Mouse (Mus musculus) lung, postnatal 0 days (tissue): ENCODE data around the gene Pde1a.

Source experiments
- CTCF ChIP-seq: IDR thresholded peaks from 2 replicates; pipeline ENCODE4 v1.5.1; 2016; ENCODE audit warnings: antibody characterized with exemption, mild to moderate bottlenecking
- EP300 ChIP-seq: IDR thresholded peaks from 2 replicates; pipeline ENCODE4 v1.6.1; 2016; ENCODE audit warnings: antibody characterized with exemption, mild to moderate bottlenecking, control low read depth

DNA sequence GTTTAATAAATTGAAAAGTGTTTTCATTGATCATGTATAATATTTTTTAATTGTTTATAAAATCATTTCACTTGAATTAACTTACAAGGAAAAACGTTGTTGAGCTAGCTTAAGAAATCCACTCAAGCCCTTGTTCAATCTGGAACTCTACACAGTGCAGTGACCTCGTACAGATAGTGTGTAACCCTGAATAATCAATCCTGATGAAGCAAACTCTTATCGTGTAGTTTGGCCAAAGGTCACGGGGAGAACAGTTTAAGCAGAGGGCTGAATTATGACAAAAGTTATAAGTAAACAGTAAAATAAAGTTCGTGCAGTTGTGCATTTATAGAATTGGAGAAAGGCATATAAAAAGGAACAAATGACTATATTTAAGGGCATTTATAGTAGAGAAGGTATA is 159.7 kb downstream of the Pde1a start:
- TF ChIP-seq CTCF: no peak
- TF ChIP-seq EP300: no peak
